Mouse (Mus musculus) erythroblast, embryonic 14.5 days (primary cell): ENCODE data around the gene Casp3.

ENCODE experiments used
- GATA1 ChIP-seq: IDR thresholded peaks from 2 replicates; pipeline ENCODE4 v1.6.1; 2012; ENCODE audit warnings: low read length, inconsistent platforms, mixed read lengths
- TAL1 ChIP-seq: IDR thresholded peaks from 3 replicates; pipeline ENCODE4 v1.6.1; 2012; ENCODE audit warnings: low read length, inconsistent platforms, mixed read lengths

GRCm38 (mm10) chr8:46593067-46593466 lies 24.0 kb upstream of the Casp3 start:
- TF ChIP-seq TAL1 (no peak), GATA1 (no peak)
